ENCODE assay signal across 8 mouse cellular contexts in the genomic region with DNA sequence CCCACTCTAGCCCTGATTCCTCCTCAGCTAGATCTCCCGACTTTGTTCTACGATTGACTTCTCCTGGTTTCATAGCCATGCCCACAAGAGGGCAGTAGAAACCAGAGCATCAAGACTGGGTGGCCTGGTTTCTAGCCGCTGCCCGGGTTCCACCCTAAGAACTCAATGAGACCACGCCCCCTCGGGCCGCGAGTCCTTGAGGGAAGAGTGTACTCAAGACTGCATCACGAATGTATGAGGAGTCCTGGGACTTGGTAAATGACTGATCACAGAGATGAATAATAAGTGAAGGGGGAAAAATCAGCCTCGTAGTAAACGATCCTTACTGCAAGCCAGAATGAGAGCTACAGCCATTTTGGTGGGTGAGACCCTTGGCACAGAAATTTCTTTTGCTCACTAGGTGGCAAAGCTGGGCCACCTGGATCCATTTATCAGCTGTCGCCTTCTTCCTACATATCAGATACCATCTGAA. TPM values are rescaled to one million over a fixed set of nuclear protein-coding genes. Genes with fewer than 3 reads are reported as not detected.
DNase-seq lines count a peak whose midpoint lies in the region; ATAC-seq and TF ChIP-seq lines count a peak whose summit lies in the region.

No protein-coding gene starts in this region.

- WGBS in hindbrain, embryonic 11.5 days, result 2% methylated on average over 12 of the region's 12 CpGs

- no peaks in the 10 kb centered on the region for H3K4me1 ChIP-seq in hindbrain, embryonic 11.5 days (replicated peaks; ENCODE audit: control insufficient read depth, insufficient read depth, low read length)

- TF ChIP-seq CTCF in Patski (IDR thresholded peaks at IDR 0.05), result peak; percentile 98

- no peaks in the 10 kb centered on the region for H3K27me3 ChIP-seq in Patski
- H3K27me3 ChIP-seq in hindbrain, embryonic 11.5 days (ENCODE audit: control insufficient read depth, insufficient read depth, low read length), result no peaks in the 10 kb centered on the region

- ATAC-seq in Patski, result peak; percentile 92
- ATAC-seq in frontal cortex, adult (ENCODE audit: low TSS enrichment), result peak; percentile 92
- peak; percentile 87 for ATAC-seq in hindbrain, embryonic 11.5 days (ENCODE audit: low FRiP score)

- CTCF ChIA-PET in Patski (lab: Charles Lee), result interaction anchor here (0.7 to 5.2 kb wide), 31 partner anchors 8 to 446 kb away, joined by 3 to 40 read pairs (median 3); a partner anchor contains a TSS

- in situ Hi-C loops in Patski (cut with MboI; ENCODE audit: low pct_unique_long_range_greater_than_20kb), result loop anchor here (5.0 to 10.0 kb wide), 3 partner anchors 51 to 388 kb away; no protein-coding TSS in a partner anchor

- POLR2A ChIA-PET in Patski (lab: Charles Lee), result interaction anchor here (0.8 to 1.3 kb wide), 4 partner anchors 9 to 145 kb away, joined by 3 to 4 read pairs (median 4); no protein-coding TSS in a partner anchor

- no peaks in the 10 kb centered on the region for H3K36me3 ChIP-seq in hindbrain, embryonic 11.5 days (ENCODE audit: control insufficient read depth, insufficient read depth, low read length)

- no peaks in the 10 kb centered on the region; the same call in 1 of the 2 replicates for H3K9me3 ChIP-seq in hindbrain, embryonic 11.5 days (ENCODE audit: control insufficient read depth, low read length)

- peak; percentile 77 for DNase-seq in Patski (ENCODE audit: low read depth, low spot score)
- DNase-seq in cerebellum, adult 9-10 months, result peak; percentile 87
- peak; percentile 98 for DNase-seq in hindbrain, embryonic 11.5 days (ENCODE audit: low spot score)
- peak; percentile 80 to 89 for DNase-seq in layer of hippocampus, postnatal 14 days (ENCODE audit: low spot score in 2 of 2)
- DNase-seq in lung, postnatal 14 days, result peak; percentile 84
- DNase-seq in retina, adult 2 months (ENCODE audit: low read depth, low spot score), result peak; percentile 73
- peak; percentile 79 for DNase-seq in thymus, postnatal 25 days

- 0 out of 2 replicates have a peak overlapping the region, but pooled peaks have one; percentile 18 for H3K4me3 ChIP-seq in hindbrain, embryonic 11.5 days (ENCODE audit: low read depth, low read length)

- no peak overlapping the region for H3K9ac ChIP-seq in hindbrain, embryonic 11.5 days (ENCODE audit: low read depth, low read length)

- H3K4me2 ChIP-seq in hindbrain, embryonic 11.5 days (replicated peaks; ENCODE audit: low read depth, low read length), result peak overlapping the region; percentile 35

- no peak overlapping the region for H3K27ac ChIP-seq in hindbrain, embryonic 11.5 days (ENCODE audit: low read depth, low read length)

RNA-seq across cellular contexts. Expression of a gene that starts 12.8 kb away (rescaled TPM):
- 1.1 TPM for polyA plus RNA-seq in Patski (2021)
- 0.18 and 0.56 TPM in 2 replicates for polyA plus RNA-seq in hindbrain, embryonic 11.5 days (2014; fragmentation: Nextera tagmentation; extraction: Ambion mirVana)
- total RNA-seq in layer of hippocampus, postnatal 14 days (2021), result under 1 TPM in 1 of 2 experiments, not detected in 1; 0.41 TPM

RNA-seq across cellular contexts. Expression of a gene that starts 13.4 kb away (rescaled TPM):
- polyA plus RNA-seq in Patski (2021), result 101 TPM
- polyA plus RNA-seq in hindbrain, embryonic 11.5 days (2014; fragmentation: Nextera tagmentation; extraction: Ambion mirVana), result 70.5 and 72.1 TPM in 2 replicates
- 10 to 100 TPM; 42.8 TPM for total RNA-seq in layer of hippocampus, postnatal 14 days (2021)

RNA-seq across cellular contexts. Expression of a gene that starts 21.5 kb away (rescaled TPM):
- 0.17 TPM for polyA plus RNA-seq in Patski (2021)
- 164 and 210 TPM in 2 replicates for polyA plus RNA-seq in hindbrain, embryonic 11.5 days (2014; fragmentation: Nextera tagmentation; extraction: Ambion mirVana)
- total RNA-seq in layer of hippocampus, postnatal 14 days (2021), result 100 to 1,000 TPM; 205 to 208 TPM

RNA-seq across cellular contexts. Expression of a gene that starts 23.6 kb away (rescaled TPM):
- 0.19 TPM for polyA plus RNA-seq in Patski (2021)
- polyA plus RNA-seq in hindbrain, embryonic 11.5 days (2014; fragmentation: Nextera tagmentation; extraction: Ambion mirVana), result 15.5 and 19.7 TPM in 2 replicates
- total RNA-seq in layer of hippocampus, postnatal 14 days (2021), result 1 to 10 TPM; 6.0 to 7.1 TPM

RNA-seq across cellular contexts. Expression of a gene that starts 43.5 kb away (rescaled TPM):
- polyA plus RNA-seq in Patski (2021), result 14.3 TPM
- 51.5 and 58.7 TPM in 2 replicates for polyA plus RNA-seq in hindbrain, embryonic 11.5 days (2014; fragmentation: Nextera tagmentation; extraction: Ambion mirVana)
- total RNA-seq in layer of hippocampus, postnatal 14 days (2021), result 10 to 100 TPM; 44.7 to 46.4 TPM

Comparison
In these comparisons a context has a peak if more than half of its experiments do, and no peak if none do; other contexts are left out.
1. RNA of a gene that starts 21.5 kb away (polyA plus RNA-seq): 164 to 210 TPM in hindbrain, embryonic 11.5 days; 0.17 TPM in Patski (single experiment); every median in the first group is over 100 times any median in the second.
2. Peak in every context shown above with its lines, with median percentiles within 50 percentile points of each other: ATAC-seq and DNase-seq.